Mouse (Mus musculus): ENCODE measurements at regions not wholly inside any gene's neighbourhood (a gene's known extent, or its start where the extent isn't known, plus 50 kb on each side); places are given as distances from the start of the nearest gene placed in this dataset.

DNA sequence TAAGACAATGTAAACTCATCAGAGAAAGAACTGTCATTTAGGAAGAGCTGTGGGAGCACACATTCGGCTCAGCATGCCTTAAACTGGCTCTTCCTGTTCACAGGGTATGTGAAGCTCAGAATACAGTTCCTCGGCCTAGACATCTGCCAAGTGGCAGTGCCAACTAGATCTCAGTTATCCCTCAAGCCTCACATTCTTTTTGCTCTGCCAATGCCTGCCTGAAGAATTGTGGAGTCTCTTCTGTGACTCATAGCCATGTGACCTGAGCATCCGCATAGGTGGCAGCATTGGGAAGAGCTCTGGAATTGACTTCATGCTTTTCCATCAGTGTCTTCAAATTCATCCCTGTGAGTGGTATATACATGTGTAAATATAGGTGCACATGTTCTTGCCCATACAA is 59.7 kb downstream of the Prlhr start:
- Histone ChIP-seq H3K4me2 (replicated peaks; ENCODE audit: low read depth, low read length, severe bottlenecking) (no peak overlapping the region), H3K27me3 (ENCODE audit: control insufficient read depth, insufficient read depth, low read length) (no peaks in the 10 kb centered on the region), H3K36me3 (ENCODE audit: control insufficient read depth, insufficient read depth, low read length) (no peaks in the 10 kb centered on the region), H3K9me3 (ENCODE audit: control insufficient read depth, low read length) (no peaks in the 10 kb centered on the region), H3K4me3 (replicated peaks; ENCODE audit: low read length) (no peak overlapping the region), H3K27ac (replicated peaks; ENCODE audit: low read depth, low read length) (no peak overlapping the region), H3K4me1 (ENCODE audit: control insufficient read depth, insufficient read depth, low read length) (no peaks in the 10 kb centered on the region), H3K9ac (ENCODE audit: low read depth, low read length, severe bottlenecking) (no peak overlapping the region)
- WGBS, result 87% methylated on average over 3 of the region's 3 CpGs
- TF ChIP-seq POLR2A (IDR thresholded peaks at IDR 0.05; ENCODE audit: borderline replicate concordance, extremely low read depth, insufficient read depth, insufficient read length), result no peak
- DNase-seq (ENCODE audit: low spot score), result no peak
- ATAC-seq (ENCODE audit: low FRiP score, low read depth), result no peak

DNA sequence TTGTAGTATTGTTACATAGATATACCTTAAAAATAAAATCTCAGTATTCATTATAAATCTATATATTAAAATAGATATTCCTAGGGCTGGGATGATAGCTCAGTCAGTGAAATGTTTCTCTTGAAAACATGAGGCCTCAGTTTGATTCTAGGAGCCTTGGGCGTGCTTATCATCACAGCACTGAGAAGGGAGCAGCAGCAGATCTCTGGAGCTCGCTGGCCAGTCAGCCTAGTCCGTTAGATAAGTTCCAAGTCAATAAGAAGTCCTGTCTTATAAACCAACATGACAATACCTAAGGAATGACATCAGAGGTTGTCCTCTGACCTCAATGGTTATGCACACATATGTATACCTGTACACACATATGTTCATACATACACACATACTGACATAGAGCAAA is 68.7 kb downstream of the Prlhr start:
- ATAC-seq (ENCODE audit: low FRiP score, low read depth), result no peak
- no peak for TF ChIP-seq POLR2A (IDR thresholded peaks at IDR 0.05; ENCODE audit: borderline replicate concordance, extremely low read depth, insufficient read depth, insufficient read length)
- Histone ChIP-seq H3K4me3 (replicated peaks; ENCODE audit: low read length) (no peak overlapping the region), H3K9me3 (ENCODE audit: control insufficient read depth, low read length) (no peaks in the 10 kb centered on the region), H3K36me3 (ENCODE audit: control insufficient read depth, insufficient read depth, low read length) (no peaks in the 10 kb centered on the region), H3K4me1 (ENCODE audit: control insufficient read depth, insufficient read depth, low read length) (no peaks in the 10 kb centered on the region), H3K9ac (ENCODE audit: low read depth, low read length, severe bottlenecking) (no peak overlapping the region), H3K27me3 (ENCODE audit: control insufficient read depth, insufficient read depth, low read length) (no peaks in the 10 kb centered on the region), H3K4me2 (replicated peaks; ENCODE audit: low read depth, low read length, severe bottlenecking) (no peak overlapping the region), H3K27ac (replicated peaks; ENCODE audit: low read depth, low read length) (no peak overlapping the region)
- DNase-seq (ENCODE audit: low spot score), result no peak
- WGBS, result 75% methylated on average over 3 of the region's 3 CpGs

DNA sequence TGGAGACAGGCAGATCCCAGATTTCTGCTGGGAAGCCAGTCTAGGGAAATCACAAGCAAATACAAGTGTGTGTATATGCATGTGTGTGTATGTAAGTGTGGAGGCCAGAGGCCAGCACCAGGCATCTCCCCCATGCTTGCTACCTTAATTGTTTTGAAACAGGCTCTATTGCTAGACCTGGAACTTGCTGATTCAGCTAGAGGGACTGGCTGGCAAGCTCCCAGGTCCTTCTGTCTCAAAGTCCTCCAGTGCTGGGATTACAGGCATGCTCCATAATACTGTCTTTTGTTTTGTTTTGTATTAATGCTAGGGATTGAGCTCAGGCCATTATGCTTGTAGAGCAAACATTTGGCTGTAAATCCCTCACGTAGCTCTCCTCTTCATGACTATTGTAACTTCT is 70.4 kb downstream of the Prlhr start:
- Histone ChIP-seq H3K4me2 (replicated peaks; ENCODE audit: low read depth, low read length, severe bottlenecking) (no peak overlapping the region), H3K36me3 (ENCODE audit: control insufficient read depth, insufficient read depth, low read length) (no peaks in the 10 kb centered on the region), H3K4me1 (ENCODE audit: control insufficient read depth, insufficient read depth, low read length) (no peaks in the 10 kb centered on the region), H3K4me3 (replicated peaks; ENCODE audit: low read length) (no peak overlapping the region), H3K27ac (replicated peaks; ENCODE audit: low read depth, low read length) (no peak overlapping the region), H3K27me3 (ENCODE audit: control insufficient read depth, insufficient read depth, low read length) (no peaks in the 10 kb centered on the region), H3K9ac (ENCODE audit: low read depth, low read length, severe bottlenecking) (no peak overlapping the region), H3K9me3 (ENCODE audit: control insufficient read depth, low read length) (no peaks in the 10 kb centered on the region)
- DNase-seq (ENCODE audit: low spot score), result no peak
- 85% methylated on average over 1 of the region's 1 CpGs for WGBS
- TF ChIP-seq POLR2A (IDR thresholded peaks at IDR 0.05; ENCODE audit: borderline replicate concordance, extremely low read depth, insufficient read depth, insufficient read length), result no peak
- no peak for ATAC-seq (ENCODE audit: low FRiP score, low read depth)

DNA sequence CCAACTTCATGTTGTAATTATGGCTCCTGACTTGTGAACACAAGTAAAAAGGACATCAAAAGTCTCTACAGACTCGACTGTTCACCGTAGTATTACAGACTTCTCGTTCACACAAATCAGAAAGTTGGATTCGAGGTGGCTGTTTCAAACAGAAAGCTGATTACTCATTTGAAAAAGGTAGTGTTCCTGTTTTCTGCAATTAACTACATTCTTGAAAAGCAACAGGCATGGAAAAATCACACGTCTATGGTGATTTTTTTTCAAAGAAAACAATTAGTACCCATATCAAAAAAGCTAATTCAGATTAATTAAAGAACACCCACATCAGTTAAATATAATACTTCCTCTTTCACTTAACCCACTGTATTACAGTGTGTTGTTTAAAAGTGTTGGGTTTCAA is 71.5 kb downstream of the Prlhr start:
- no peak for DNase-seq (ENCODE audit: low spot score)
- H3K9me3 ChIP-seq (ENCODE audit: control insufficient read depth, low read length), result no peaks in the 10 kb centered on the region
- no peak overlapping the region for H3K4me2 ChIP-seq (replicated peaks; ENCODE audit: low read depth, low read length, severe bottlenecking)
- no peak overlapping the region for H3K9ac ChIP-seq (ENCODE audit: low read depth, low read length, severe bottlenecking)
- 47% methylated on average over 5 of the region's 5 CpGs for WGBS
- H3K27ac ChIP-seq (replicated peaks; ENCODE audit: low read depth, low read length), result no peak overlapping the region
- no peak overlapping the region for H3K4me3 ChIP-seq (replicated peaks; ENCODE audit: low read length)
- TF ChIP-seq POLR2A (IDR thresholded peaks at IDR 0.05; ENCODE audit: borderline replicate concordance, extremely low read depth, insufficient read depth, insufficient read length), result no peak
- ATAC-seq (ENCODE audit: low FRiP score, low read depth), result no peak
- H3K4me1 ChIP-seq (ENCODE audit: control insufficient read depth, insufficient read depth, low read length), result no peaks in the 10 kb centered on the region
- no peaks in the 10 kb centered on the region for H3K36me3 ChIP-seq (ENCODE audit: control insufficient read depth, insufficient read depth, low read length)
- no peaks in the 10 kb centered on the region for H3K27me3 ChIP-seq (ENCODE audit: control insufficient read depth, insufficient read depth, low read length)

DNA sequence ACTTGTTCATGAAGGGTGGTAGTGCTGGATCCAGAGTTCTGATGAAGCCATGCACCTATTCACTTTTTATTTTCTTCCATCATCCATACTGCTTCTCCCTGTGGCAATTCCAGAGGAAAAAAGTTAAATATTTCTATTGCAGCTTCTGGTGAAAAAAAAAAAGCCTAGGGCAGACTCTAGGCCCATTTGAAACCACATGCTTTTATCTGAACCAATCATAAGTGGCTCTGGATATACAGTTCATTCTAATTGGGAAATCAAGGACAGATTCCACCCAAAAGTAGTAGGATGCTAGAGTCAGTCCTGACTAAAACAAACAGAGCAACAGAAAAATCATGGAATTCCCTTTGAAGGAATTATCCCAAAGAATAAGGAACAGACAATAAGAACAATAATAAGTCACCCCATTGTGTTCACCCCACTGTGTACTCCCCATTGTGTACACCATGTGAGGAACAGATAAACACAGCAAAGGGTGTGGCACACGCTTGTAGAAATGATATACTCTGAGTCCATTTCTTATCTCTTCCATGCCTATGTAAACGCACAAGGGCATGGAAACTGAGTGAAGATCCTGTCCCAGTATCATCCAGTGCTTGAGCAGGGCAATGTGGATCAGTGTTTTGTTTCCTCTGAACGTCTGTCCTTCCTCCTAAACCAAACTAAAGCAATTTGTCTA is 81.4 kb downstream of the Prlhr start:
- no peak overlapping the region for H3K9ac ChIP-seq (ENCODE audit: low read depth, low read length, severe bottlenecking)
- H3K9me3 ChIP-seq (ENCODE audit: control insufficient read depth, low read length), result no peaks in the 10 kb centered on the region
- ATAC-seq (ENCODE audit: low FRiP score, low read depth) (no peak), DNase-seq (ENCODE audit: low spot score) (no peak)
- no peak overlapping the region for H3K4me2 ChIP-seq (replicated peaks; ENCODE audit: low read depth, low read length, severe bottlenecking)
- 80% methylated on average over 3 of the region's 3 CpGs for WGBS
- H3K27me3 ChIP-seq (ENCODE audit: control insufficient read depth, insufficient read depth, low read length), result no peaks in the 10 kb centered on the region
- H3K36me3 ChIP-seq (ENCODE audit: control insufficient read depth, insufficient read depth, low read length), result no peaks in the 10 kb centered on the region
- no peak overlapping the region for H3K27ac ChIP-seq (replicated peaks; ENCODE audit: low read depth, low read length)
- TF ChIP-seq POLR2A (IDR thresholded peaks at IDR 0.05; ENCODE audit: borderline replicate concordance, extremely low read depth, insufficient read depth, insufficient read length), result no peak
- H3K4me1 ChIP-seq (ENCODE audit: control insufficient read depth, insufficient read depth, low read length), result 0 out of 2 replicates have a peak, but pooled peaks cover 5% of the 10 kb centered on the region
- no peak overlapping the region for H3K4me3 ChIP-seq (replicated peaks; ENCODE audit: low read length)
